Mouse (Mus musculus): ENCODE data around the gene Kctd11. TPM values are rescaled to one million over a fixed set of nuclear protein-coding genes. Genes with fewer than 3 reads are reported as not detected.
"Not testable (repeated sequence)": the region's sequence is repeated elsewhere in the genome, so short reads cannot be mapped to it uniquely, and the experiment has no call there.

The Kctd11 gene
- total RNA-seq, 2 experiments from 2014 or later: 1.2 to 1.4 TPM

DNA sequence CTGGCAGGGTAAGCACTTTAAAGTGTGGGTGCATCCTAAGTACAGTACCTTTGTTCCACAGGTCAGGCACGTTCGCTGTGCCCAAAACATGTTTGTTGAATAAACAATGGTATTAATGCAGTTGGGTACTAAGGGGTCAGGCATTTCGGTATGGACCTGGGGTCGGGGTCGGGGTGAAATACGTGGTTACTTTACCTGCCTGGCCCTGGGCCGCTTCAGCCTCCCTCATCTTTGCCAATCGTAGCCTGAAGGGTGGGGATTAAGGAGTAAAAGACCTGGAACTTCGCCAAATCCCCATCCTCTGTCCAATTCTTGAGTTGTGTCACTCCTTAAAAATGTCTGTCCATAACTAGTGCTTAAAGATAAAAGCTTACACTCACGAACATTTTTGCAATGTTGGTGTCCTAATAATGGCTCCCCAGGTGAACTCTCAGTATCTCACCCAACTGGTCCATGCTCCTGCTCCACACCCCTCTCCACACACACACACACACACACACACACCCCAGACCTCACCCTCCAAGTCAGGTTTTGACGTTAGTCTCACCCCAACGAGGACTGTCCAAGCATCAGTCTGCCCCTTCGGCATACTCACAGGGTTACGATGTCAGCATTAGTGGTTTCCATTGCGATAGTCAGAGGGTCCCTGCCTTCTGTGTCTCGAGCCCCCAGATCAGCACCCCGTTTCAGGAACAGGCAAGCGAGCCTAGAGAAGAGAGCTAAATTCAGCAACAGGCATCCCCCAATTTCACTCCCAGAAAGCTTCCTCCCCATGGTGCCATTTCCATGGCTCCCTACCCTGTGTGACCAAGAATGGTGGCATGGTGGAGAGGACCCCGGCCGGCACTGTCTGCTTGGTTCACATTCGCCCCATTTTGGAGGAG lies 823 bp upstream of the Kctd11 start:
- no peak for DNase-seq (ENCODE audit: low spot score in 2 of 2)

DNA sequence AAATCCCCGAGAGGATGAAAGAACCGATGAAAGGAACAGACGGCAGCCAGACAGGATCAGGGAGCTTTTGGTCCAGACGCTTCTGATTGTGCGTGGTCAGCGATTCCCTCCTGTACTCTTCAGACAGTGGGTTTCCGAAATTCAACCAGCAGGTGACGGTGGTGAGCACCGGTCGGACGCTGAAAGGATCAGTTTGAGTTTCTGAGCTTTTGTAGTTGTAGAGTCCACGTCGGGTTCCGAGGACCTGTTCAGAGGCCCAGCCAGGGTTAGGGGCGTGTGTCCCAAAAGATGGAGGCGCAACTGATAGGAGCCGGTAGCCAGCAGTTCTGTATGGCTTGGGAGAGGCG lies 727 bp downstream of the Kctd11 start:
- peak; percentile 27 to 30 for DNase-seq (ENCODE audit: low spot score in 2 of 2)

DNA sequence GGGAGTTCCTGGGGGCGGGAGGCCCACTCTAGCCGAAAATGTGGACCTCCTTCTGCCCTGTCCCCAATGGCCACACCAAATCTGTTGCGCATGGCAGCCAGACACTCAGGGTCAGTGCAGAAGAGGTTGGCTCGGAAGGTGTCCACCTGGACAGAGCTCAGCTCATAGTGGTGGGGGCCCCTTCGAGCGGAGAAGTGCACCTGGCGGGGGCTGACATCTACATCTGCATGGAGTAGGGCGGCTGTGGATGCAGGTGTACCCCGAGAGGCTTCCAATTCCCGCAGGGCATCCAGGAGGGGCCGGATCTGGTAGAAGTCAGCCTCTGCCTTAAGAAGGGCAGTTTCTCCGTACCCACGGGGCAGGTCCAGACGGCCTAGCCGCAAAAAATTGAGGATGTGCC lies 1.5 kb downstream of the Kctd11 start:
- DNase-seq (ENCODE audit: low spot score in 2 of 2): no peak

DNA sequence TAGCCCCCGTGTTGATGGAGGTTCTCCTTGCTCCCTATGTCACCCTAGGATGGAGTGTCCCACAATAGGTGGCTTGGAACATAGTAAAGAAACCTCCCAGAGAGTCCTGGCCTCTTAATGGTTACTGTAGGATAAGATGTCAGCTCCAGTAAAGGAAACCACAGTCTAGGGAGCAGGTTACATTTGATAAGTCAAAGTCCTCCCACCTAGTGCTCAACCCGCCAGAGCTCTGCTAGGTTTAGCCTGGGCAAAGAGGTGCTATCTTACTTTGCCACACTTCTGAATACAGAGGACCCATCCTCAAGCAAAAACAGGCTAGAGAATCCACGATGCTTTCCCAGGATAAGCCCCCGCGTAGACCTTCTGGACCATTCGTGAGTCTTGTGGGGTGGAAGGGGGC lies 2.3 kb downstream of the Kctd11 start:
- DNase-seq (ENCODE audit: low spot score in 2 of 2): no peak

DNA sequence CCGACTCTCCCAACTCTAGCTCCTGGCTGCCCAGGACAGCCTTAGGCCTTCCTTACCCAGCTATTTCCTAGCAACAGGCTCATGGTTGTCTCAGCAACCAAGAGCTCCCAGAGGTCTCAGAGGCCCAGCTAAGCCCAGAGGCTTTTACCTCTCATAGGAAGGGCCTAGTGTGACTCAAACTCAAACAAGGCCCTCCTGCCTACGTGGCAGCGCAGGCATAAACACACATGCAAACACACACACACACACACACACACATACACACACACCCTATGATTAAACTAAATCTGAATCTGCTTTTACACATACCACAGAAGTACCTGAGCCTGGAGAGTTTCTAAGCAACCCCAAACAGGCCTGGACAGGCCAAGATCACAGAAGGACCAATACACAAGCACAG lies 2.8 kb downstream of the Kctd11 start:
- DNase-seq (ENCODE audit: low spot score in 2 of 2): no peak

DNA sequence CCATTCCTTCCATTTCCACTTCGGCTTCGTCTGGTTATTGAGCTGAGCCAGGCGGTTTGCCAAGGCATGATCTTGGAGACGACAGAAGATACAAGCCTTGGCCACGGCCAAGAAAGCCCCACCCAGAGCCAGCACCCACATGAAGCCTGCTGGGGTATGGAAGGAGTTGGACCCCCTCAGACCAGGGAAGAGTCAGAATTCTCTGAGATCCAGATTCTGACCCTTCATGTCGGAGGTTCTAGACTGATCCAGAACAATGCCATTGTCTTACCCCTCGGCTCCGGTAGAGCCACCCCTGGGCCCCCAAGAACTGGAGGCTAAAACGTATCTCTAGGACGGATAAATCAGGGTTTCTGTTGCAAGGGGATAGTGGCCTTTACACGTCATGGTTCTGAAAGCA lies 3.3 kb downstream of the Kctd11 start, which contains the start of gene Tmem95:
Tmem95 (minus strand) TSS at position 141 of the 400 bp plus-strand sequence.
- DNase-seq (ENCODE audit: low spot score in 2 of 2): no peak

DNA sequence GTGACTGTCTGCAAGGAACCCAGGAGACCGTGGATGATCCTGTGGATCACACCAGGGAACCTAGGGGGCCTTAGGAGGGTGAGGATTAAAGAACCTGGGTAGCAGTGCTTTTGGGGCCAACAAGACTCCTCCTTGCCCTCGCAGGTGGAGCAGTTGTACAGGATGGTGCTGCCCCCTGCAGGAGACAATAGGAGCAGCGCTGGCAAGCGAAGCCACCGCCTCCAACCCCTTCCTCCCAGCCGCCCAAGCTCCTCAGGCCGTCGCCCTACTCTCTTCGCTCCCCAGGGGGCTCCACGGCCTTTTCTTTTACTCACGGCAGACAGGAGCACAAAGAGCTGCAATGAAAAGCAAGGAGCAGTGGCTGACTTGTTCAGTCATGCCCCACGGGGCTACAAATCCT lies 4.3 kb downstream of the Kctd11 start:
- DNase-seq (ENCODE audit: low spot score in 2 of 2): peak; percentile 76 to 82

DNA sequence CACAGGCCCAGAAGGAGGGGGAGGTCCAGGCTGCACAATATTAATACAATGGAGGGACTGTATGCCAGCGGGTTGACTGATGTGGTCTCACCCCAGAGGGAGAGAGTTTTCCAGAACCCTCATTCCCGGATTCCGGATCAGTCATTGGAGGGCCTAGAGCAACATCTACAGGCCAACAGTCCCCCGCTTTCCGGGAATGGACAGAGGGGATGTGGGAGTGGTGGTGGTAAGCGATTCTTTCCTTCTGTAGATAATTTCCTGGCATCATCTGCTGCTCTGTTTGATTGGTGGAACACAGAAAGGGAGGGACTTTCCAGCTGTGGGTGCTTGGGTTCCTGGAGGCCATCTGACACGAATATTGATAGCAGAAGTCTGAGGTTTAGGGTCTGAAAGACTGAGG lies 5.0 kb downstream of the Kctd11 start:
- peak in 1 of 2 experiments; percentile 9 for DNase-seq (ENCODE audit: low spot score in 2 of 2)

DNA sequence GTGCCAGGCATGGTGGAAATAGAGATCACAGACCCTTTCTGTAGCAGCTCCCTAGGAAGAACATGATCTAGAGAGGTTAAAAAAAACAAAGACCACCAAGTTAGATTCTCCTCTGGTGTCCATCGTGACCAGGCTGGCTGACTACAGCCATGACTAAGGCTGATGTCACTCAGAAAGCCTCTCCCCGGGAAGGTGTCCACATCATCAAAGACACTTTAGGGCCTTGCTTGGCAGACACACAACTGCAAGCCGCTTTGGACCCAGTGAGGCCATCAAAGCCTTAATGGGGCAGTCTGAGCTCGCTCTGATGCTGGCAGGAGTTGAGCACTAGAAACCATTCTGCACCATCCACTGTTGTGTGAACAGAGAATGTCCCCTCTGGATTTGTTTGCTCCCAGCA lies 8.8 kb downstream of the Kctd11 start:
- DNase-seq (ENCODE audit: low spot score in 2 of 2): no peak

DNA sequence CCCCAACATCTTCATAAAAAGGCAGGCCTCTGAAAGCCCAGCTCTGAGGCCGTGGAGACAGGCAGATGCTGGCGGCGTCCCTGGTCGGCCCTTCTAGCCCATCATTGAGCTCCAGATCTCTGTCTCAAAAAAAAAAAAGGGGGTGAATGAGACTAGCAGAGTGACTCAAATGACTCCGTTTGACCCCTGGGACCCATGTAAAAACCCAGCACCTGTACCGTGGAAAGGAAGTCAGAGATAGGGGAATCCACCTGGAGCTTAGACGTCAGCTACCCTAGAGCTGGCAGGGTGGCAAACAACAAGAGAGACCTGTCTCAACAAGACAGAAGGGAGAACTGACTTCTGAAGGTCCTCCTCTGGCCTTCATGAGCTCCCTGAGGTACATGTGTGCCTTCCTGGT lies 9.4 kb downstream of the Kctd11 start:
- DNase-seq (ENCODE audit: low spot score in 2 of 2): no peak

DNA sequence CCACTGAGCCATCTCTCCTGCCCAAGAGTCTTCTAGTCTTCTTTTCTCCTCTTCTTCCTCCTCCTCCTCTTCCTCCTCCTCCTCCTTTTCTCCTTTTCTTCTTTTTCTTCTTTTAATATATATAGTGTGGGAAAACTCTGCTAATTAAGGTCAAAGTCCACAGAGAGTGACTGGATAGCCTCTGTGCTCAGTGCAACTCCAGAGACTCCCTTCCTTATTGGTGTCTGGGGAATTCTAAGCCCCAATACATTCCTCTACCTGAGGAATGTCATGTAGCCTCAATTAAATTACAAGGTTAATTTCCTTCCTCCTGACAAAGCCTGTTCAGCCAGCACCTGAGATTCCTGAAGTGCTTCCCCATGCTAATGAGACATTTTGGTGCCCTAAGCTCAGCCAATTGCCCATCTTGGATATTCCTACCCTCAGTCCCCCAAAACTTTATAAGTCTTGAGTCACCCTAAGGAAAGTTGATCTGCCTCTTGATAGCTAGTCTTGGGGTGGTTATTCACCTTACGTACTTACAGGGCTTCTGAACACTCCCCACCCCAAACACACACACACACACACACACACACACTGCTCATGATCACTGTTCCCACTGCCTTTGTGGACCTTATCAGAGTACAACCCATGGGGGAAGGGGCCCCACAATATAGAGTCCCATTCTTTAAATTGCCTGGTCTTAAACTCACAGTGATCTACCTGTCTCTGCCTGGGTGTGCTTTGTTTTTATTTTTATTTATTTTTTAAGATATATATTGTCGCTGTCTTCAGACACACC lies 10.7 kb downstream of the Kctd11 start:
- DNase-seq (ENCODE audit: low spot score in 2 of 2): no peak

DNA sequence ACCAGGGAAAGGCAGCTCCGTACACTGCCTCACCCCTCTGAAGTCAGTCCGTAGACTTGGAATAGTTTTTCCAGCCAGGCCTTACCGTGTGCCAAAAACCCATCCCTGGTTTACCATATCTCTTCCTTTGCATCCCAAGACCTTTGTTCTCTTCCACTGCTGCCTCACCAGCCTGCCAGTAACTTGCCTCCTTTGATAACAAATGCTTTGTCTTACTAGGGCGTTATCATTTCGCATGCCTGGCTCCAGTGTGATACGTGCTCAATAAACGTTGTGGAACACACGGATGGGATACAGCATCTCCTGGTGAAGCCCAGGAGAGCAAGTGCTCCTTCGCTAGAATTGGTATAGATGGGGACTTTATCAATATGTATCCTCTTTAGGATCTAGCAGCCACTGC lies 13.9 kb downstream of the Kctd11 start:
- DNase-seq (ENCODE audit: low spot score in 2 of 2): no peak

DNA sequence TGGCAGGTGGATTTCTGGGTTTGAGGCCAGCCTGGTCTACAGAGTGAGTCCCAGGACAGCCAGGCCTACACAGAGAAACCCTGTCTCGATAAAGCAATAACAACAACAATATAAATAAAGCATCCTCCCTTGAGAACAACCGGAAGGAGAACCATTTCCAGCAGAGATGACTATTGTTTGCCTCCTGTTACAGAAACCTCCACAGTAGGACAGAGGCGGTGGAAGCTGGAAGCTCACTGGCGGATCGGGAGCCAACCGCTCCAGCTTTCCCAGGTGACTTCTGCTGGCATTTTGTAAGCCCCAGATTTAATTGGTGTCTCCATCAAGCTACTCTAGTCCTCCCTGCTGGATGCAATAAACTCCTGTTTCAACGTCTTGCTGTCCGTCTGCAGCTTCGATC lies 15.6 kb downstream of the Kctd11 start:
- DNase-seq (ENCODE audit: low spot score in 2 of 2): no peak

DNA sequence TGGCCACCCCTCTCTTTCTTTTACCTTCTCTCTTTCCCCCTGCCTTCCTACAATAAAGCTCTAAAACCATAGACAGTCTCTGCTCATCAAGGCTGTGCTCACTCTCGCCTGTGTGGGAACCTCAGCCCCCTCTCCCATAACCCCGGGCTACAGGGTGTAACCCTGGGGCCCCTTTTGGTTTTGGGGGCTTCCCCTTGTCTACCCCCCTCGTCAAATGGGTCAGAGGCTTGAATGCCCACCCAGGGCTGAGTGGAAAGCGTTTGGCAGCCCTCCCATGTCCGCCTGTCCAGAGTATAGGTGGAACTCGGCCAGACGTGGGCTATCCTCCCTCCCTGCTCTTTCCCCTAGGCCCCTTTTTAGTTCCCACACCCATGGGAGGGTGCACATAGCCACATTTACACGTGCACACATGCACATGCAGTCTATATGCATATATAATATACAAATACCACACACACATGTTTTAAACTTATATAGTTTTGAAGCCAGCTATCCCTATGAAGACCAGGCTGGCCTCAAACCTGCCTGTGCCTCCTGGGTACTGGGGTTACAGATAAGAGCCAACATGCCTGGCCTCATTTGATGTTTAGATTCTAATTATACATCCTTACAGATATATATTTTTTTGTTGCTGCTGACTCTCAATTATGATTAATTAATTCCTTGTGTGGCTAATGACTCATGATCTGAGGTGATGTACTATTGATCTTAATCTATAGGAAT lies 16.9 kb downstream of the Kctd11 start:
- no peak for DNase-seq (ENCODE audit: low spot score in 2 of 2)

DNA sequence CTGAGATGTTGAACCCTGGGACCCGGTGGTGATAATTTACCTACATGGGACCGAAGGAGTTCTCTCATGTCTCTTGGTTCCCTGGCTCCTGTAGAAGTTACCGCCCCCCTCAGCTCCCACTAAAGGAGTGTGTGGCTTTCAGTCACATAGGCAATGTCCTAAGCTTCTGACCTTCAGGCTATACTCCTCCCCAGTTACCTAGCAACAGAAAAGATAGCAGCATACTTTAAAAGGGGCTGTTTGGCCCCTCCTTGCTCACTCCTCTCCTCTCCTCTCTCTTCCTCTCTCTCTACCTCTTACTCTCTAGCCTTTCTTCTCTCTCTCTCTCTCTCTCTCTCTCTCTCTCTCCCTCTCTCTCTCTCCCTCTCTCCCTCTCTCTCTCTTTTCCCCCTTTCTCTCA lies 17.5 kb downstream of the Kctd11 start:
- not testable (repeated sequence) for DNase-seq (ENCODE audit: low spot score in 2 of 2)

DNA sequence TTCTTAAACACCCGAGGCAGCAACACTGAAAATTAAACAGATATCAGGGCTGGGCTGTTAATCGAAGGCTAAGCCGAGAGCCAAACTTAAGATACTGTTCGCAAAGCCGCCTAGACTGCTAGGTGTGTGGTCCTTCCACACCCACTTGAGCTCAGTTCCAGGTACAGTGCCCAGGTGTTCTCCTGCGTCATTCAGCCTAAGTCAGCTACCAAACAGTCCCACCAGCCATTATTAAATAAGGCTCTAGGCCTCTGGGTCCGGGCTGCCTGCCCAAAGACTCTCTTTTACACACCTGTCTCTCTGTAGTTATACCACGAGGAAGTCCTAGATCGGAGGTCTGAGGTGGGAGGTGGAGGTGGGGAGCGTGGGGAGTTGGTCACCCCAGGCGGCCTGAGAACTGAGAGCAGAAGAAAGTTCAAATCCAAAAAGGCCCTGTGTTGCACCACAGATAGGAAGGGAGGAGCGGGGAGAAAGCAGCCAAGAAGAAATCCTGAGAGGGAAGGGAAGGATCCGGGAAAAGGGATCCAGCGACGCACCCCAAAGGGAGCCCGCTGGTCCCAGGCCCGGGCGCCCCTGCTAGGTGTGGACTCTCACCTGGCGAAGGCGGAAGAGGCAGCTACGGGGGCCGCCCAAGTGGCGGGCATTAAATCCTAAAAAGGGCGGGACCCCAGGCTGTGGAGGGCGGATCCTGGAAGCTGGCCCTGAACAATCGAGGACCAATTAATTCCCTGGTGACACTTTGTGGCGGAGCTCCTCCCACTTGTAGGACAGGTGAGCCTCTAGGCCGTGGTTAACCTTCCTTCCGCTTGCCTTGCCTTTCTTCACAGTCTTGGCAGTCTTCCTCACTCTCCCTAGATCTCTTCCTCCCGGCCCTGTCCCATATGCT lies 22.9 kb downstream of the Kctd11 start, which contains the start of gene Tnk1:
Tnk1 (minus strand) TSS at position 618 of the 886 bp plus-strand sequence.
- no peak for DNase-seq (ENCODE audit: low spot score in 2 of 2)

DNA sequence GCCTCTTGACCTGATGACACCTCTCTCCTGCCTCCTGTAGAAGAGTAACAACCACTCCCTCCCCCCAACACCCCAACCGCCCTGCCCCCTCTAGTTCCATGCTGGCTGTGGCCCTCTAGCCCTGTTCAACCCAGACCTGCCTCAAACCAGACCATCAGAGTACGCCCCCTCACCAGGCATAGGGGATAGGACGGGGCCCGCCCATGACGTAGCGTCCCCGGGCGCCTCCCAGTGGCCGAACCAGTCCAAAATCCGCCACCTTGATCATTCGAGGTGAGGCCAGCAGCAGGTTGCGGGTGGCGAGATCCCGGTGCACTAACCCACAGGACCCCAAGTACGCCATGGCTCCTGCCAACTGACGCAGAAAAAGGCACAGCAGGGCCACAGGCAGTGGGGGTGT lies 25.9 kb downstream of the Kctd11 start:
- DNase-seq (ENCODE audit: low spot score in 2 of 2): peak in 1 of 2 experiments; percentile 38

DNA sequence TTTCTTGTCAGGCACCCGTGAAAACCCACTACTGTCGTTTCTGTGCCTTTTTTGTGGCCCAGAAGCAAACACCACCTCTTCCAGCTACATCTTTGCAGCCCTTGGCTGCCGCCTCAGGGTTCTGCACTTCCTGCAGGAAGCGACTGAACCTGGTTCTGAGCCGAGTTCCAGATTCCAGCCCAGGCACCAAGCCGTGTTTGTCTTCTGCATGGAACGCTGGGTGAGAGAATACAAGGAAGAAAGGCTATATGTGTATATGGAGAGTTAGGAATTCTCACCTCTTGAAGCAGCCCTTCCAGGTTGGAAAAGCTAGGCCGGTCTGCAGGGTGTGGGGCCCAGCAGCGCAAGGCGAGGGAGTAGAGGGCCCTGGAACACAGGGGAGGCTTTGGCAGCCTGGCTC lies 26.5 kb downstream of the Kctd11 start:
- no peak for DNase-seq (ENCODE audit: low spot score in 2 of 2)

DNA sequence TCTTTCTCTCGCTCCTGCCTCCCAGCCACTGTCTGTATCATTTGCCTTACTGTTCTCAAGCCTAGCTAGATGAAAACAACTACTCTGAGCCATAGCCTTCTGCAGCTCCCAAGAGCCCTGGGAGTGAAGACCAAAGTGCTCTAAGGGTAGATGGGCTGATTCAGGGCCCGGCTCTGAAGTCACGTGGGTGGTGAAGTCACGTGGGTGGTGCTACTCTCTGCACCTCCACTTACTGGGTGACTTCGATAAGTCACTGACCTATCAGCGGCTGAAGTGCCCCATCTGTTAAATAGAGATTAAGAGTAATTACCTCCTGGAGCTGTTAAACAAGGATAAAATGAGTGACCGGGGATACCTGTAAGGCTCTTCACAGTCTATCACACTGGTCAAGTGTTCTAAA lies 27.2 kb downstream of the Kctd11 start:
- DNase-seq (ENCODE audit: low spot score in 2 of 2): no peak

DNA sequence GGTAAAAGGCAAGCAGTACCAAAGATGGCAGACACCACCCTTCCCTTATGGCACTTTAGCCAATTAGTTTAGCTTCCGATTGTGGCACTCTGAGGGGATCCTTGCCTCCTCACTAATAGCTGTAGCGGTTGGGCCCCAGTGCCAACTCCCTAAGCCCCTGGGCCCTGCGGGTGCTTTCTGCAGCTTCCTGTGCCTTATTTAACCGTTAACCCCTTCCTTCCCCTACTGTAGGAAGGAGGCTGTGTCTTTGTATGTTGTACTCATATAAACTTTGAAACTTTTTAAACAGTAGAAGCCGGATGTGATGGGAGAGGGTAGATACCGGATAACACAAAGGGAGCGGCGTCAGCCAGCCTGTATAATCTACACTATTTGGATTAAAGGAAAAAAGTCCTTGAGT lies 30.5 kb downstream of the Kctd11 start:
- no peak for DNase-seq (ENCODE audit: low spot score in 2 of 2)

DNA sequence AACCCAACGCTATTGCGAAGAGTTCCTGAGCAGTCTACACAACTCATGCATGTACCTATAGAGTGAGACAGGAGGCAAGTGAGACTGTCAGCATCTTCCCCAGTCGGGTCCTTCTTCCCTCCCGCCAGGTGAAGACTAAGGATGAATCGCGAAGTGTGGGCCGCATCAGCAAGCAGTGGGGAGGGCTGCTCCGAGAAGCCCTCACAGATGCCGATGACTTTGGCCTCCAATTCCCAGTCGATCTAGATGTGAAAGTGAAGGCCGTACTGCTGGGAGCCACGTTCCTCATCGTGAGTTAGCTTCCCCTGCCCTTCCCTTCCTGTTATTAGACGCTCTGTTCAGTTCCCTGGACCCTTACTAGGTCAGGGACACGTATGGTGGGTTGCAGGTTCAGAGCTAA lies 31.3 kb downstream of the Kctd11 start:
- no peak for DNase-seq (ENCODE audit: low spot score in 2 of 2)
